10 mouse cellular contexts compared by ENCODE assay signal in the genomic region with DNA sequence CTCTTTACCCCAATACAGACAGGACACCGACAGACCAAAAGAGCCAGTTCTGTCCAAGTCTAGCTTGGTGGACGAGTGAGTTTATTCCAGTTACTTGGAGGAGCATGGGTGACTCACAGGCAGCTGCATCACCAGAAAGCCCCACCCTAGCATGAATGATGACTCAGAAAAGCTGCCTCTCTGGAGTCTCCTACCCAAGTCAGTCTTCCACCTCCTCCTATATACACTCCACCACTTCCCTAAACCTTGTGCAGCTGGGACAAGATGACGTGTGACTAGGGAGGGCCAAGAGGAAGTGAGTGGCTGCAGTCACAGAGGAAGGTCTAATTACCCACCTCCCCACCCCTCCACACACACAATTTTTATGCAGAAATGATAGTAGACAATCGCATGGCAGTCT. TPM values are rescaled to one million over a fixed set of nuclear protein-coding genes. Genes with fewer than 3 reads are reported as not detected.
A peak's percentile ranks its signal among the peaks of the same experiment; 100 is the strongest.
DNase-seq lines count a peak whose midpoint lies in the region; ATAC-seq lines count a peak whose summit lies in the region.
"Had no signal": no experiment of that assay in that cellular context is flagged by ENCODE, and none has a peak within 500 bp of the region (broad histone marks: within the 10 kb centered on the region; RNA-seq: fewer than 3 reads in every experiment).

No protein-coding gene starts in this region.

- intact Hi-C loops in gastrocnemius, postnatal 14 days (cut with DNase I; ENCODE audit: low total_unique reads) = no loop called here

- H3K4me2 ChIP-seq in stomach, embryonic 16.5 days (ENCODE audit: low read depth, low read length) = no peak overlapping the region
- no peak overlapping the region for H3K4me2 ChIP-seq in kidney, embryonic 14.5 days (replicated peaks; ENCODE audit: low read depth, low read length)
- H3K4me2 ChIP-seq: forebrain, embryonic 15.5 days had no signal

- H3K9me3 ChIP-seq in stomach, embryonic 16.5 days (replicated peaks; ENCODE audit: control insufficient read depth, low read length) = no peaks in the 10 kb centered on the region
- H3K9me3 ChIP-seq in kidney, embryonic 14.5 days (ENCODE audit: control insufficient read depth, low read length) = no peaks in the 10 kb centered on the region
- H3K9me3 ChIP-seq: forebrain, embryonic 15.5 days had no signal

- H3K4me3 ChIP-seq in stomach, embryonic 16.5 days (replicated peaks; ENCODE audit: low read length) = no peak overlapping the region
- no peak overlapping the region for H3K4me3 ChIP-seq in kidney, embryonic 14.5 days (ENCODE audit: low read length)
- H3K4me3 ChIP-seq: forebrain, embryonic 15.5 days had no signal

- no peaks in the 10 kb centered on the region for H3K27me3 ChIP-seq in stomach, embryonic 16.5 days (ENCODE audit: control insufficient read depth, insufficient read depth, low read length)
- H3K27me3 ChIP-seq in kidney, embryonic 14.5 days (ENCODE audit: control insufficient read depth, insufficient read depth, low read length) = no peaks in the 10 kb centered on the region
- H3K27me3 ChIP-seq: forebrain, embryonic 15.5 days had no signal

- no peaks in the 10 kb centered on the region for H3K4me1 ChIP-seq in stomach, embryonic 16.5 days (ENCODE audit: control insufficient read depth, insufficient read depth, low read length)
- H3K4me1 ChIP-seq in kidney, embryonic 14.5 days (ENCODE audit: control insufficient read depth, insufficient read depth, low read length) = no peaks in the 10 kb centered on the region
- H3K4me1 ChIP-seq: forebrain, embryonic 15.5 days had no signal

- no peaks in the 10 kb centered on the region for H3K36me3 ChIP-seq in stomach, embryonic 16.5 days (ENCODE audit: control insufficient read depth, insufficient read depth, low read length)
- H3K36me3 ChIP-seq in kidney, embryonic 14.5 days (ENCODE audit: control insufficient read depth, insufficient read depth, low read length) = no peaks in the 10 kb centered on the region
- H3K36me3 ChIP-seq: forebrain, embryonic 15.5 days had no signal

- DNase-seq in gastrocnemius, postnatal 14 days = peak; percentile 18
- DNase-seq in gastrocnemius, postnatal 4 days (ENCODE audit: low spot score in 2 of 2) = no peak
- DNase-seq in right cerebral cortex, adult 2 months (ENCODE audit: low spot score in 2 of 2) = peak; percentile 18 to 37
- DNase-seq in right cerebral cortex, postnatal 10 days (ENCODE audit: low spot score in 2 of 2) = no peak
- no peak for DNase-seq in layer of hippocampus, adult 9-10 months (ENCODE audit: low spot score)
- DNase-seq: cerebellum, adult 11-12 months had no signal

- no peak overlapping the region for H3K9ac ChIP-seq in stomach, embryonic 16.5 days (ENCODE audit: low read length)
- H3K9ac ChIP-seq in kidney, embryonic 14.5 days (ENCODE audit: low read depth, low read length) = no peak overlapping the region
- H3K9ac ChIP-seq: forebrain, embryonic 15.5 days had no signal

- peak; percentile 99 for ATAC-seq in granulocyte monocyte progenitor cell, adult 5-6 weeks (replicated peaks; ENCODE audit: poor library complexity, severe bottlenecking)
- peak; percentile 75 for ATAC-seq in stomach, embryonic 16.5 days (ENCODE audit: insufficient read depth, low FRiP score)
- ATAC-seq in kidney, embryonic 14.5 days (ENCODE audit: low FRiP score, low TSS enrichment) = no peak
- ATAC-seq: forebrain, embryonic 15.5 days had no signal

- H3K27ac ChIP-seq in stomach, embryonic 16.5 days (ENCODE audit: low read length) = no peak overlapping the region
- no peak overlapping the region for H3K27ac ChIP-seq in kidney, embryonic 14.5 days (ENCODE audit: low read depth, low read length)
- H3K27ac ChIP-seq: forebrain, embryonic 15.5 days had no signal

- WGBS in stomach, embryonic 16.5 days = 54% methylated on average over 4 of the region's 4 CpGs
- WGBS in kidney, embryonic 14.5 days = 76% methylated on average over 4 of the region's 4 CpGs

RNA-seq across cellular contexts. Expression of gene Apln, which starts 58.1 kb away (rescaled TPM):
- total RNA-seq in gastrocnemius, postnatal 14 days (2021) = 10 to 100 TPM in 1 of 2 experiments, 1 to 10 TPM in 1; 9.1 to 16.8 TPM
- total RNA-seq in gastrocnemius, postnatal 4 days (2021) = 10 to 100 TPM; 34.6 to 38.0 TPM
- 1.4 and 1.7 TPM in 2 replicates for total RNA-seq in granulocyte monocyte progenitor cell, adult 5-6 weeks (2014; fragmentation: Nextera tagmentation)
- total RNA-seq in granulocyte monocyte progenitor cell, adult 5-6 weeks (2017) = 0.62 and 1.6 TPM in 2 replicates
- polyA plus RNA-seq in stomach, embryonic 16.5 days (2015; fragmentation: Nextera tagmentation; extraction: Ambion mirVana) = 5.1 and 6.5 TPM in 2 replicates
- 4.0 and 4.7 TPM in 2 replicates for polyA plus RNA-seq in kidney, embryonic 14.5 days (2014; fragmentation: Nextera tagmentation; extraction: Ambion mirVana)

Comparison
In these comparisons a context has a peak if more than half of its experiments do, and no peak if none do; other contexts are left out.
1. DNase-seq: peak in gastrocnemius, postnatal 14 days (single experiment) and right cerebral cortex, adult 2 months (2 of 2); none in gastrocnemius, postnatal 4 days (0 of 2), right cerebral cortex, postnatal 10 days (0 of 2) and layer of hippocampus, adult 9-10 months (single experiment).